Mouse (Mus musculus) megakaryocyte-erythroid progenitor cell, adult 5 weeks (primary cell): ENCODE data around the gene Gpr161. TPM values are rescaled to one million over a fixed set of nuclear protein-coding genes. Genes with fewer than 3 reads are reported as not detected.

ENCODE experiments used
- polyA plus RNA-seq: library from polyadenylated mRNA; stranded (reverse); fragments of >175 nt; gene quantifications from 2 replicates; pipeline ENCODE4 v1.2.3, GENCODE M21; 2012

The Gpr161 gene
- polyA plus RNA-seq: 0.20 and 0.29 TPM in 2 replicates

DNA sequence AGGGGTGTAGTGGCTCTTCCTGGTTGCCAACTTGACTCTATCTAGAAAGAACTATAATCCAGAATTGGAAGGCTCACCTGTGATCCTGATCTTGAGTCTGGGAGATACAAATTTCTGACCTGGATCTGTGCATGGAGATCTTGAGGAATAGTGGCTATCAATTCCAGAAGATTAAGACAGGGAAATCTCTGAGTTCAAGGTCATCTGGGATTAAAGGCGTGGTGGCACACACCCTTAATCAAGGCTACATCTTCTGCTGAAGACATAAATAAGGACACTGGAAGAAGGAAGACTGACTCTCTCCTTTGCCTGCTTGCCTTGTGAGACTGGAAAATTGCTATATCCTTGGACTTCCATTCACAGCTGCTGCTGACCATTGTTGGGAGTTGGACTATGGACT is at the start of gene Gpr161:
TSS of gene Gpr161 (plus strand) at position 301 of the 400 bp plus-strand sequence.

Other genes with a start within 250 kb of the Gpr161 start
- 0.18 and 0.23 TPM in 2 replicates for gene Tbx19, start 135.0 kb upstream of the Gpr161 start, polyA plus RNA-seq
- 2.9 and 3.3 TPM in 2 replicates for gene Sft2d2, start 101.4 kb upstream of the Gpr161 start, polyA plus RNA-seq
- 12.5 and 15.4 TPM in 2 replicates for gene Tiprl, start 58.8 kb upstream of the Gpr161 start, polyA plus RNA-seq
- gene Dcaf6, start 164.7 kb downstream of the Gpr161 start, polyA plus RNA-seq: 14.2 and 14.6 TPM in 2 replicates
- gene Mpc2, start 164.8 kb downstream of the Gpr161 start, polyA plus RNA-seq: 90.0 and 96.2 TPM in 2 replicates
- not detected in 2 replicates for gene Adcy10, start 189.4 kb downstream of the Gpr161 start, polyA plus RNA-seq